In genomic region chr9:77404458-77404857, GRCm38 (mm10) we compare ENCODE assay signal across 26 mouse cellular contexts. TPM values are rescaled to one million over a fixed set of nuclear protein-coding genes. Genes with fewer than 3 reads are reported as not detected.
"Had no signal": no experiment of that assay in that cellular context is flagged by ENCODE, and none has a peak within 500 bp of the region (broad histone marks: within the 10 kb centered on the region; RNA-seq: fewer than 3 reads in every experiment).

No protein-coding gene starts in this region.

- H3K9ac ChIP-seq: heart, embryonic 12.5 days; hindbrain, embryonic 12.5 days; hindbrain, embryonic 14.5 days; intestine, embryonic 15.5 days; limb, embryonic 13.5 days; limb, embryonic 15.5 days had no signal

- H3K36me3 ChIP-seq: heart, embryonic 10.5 days; heart, embryonic 12.5 days; hindbrain, embryonic 10.5 days; hindbrain, embryonic 12.5 days; intestine, embryonic 15.5 days; limb, embryonic 13.5 days; limb, embryonic 15.5 days had no signal

- H3K4me1 ChIP-seq: hindbrain, embryonic 10.5 days; hindbrain, embryonic 12.5 days; intestine, embryonic 15.5 days; limb, embryonic 13.5 days; limb, embryonic 15.5 days had no signal

- H3K4me3 ChIP-seq: heart, embryonic 10.5 days; heart, embryonic 12.5 days; hindbrain, embryonic 10.5 days; hindbrain, embryonic 12.5 days; intestine, embryonic 15.5 days; limb, embryonic 13.5 days; limb, embryonic 15.5 days had no signal

- H3K27ac ChIP-seq: heart, embryonic 10.5 days; hindbrain, embryonic 10.5 days; hindbrain, embryonic 12.5 days; hindbrain, embryonic 14.5 days; intestine, embryonic 15.5 days; limb, embryonic 13.5 days; limb, embryonic 15.5 days had no signal

- H3K27me3 ChIP-seq: heart, embryonic 12.5 days; hindbrain, embryonic 12.5 days; intestine, embryonic 15.5 days; limb, embryonic 13.5 days; limb, embryonic 15.5 days had no signal

- H3K9me3 ChIP-seq: heart, embryonic 10.5 days; heart, embryonic 12.5 days; hindbrain, embryonic 10.5 days; hindbrain, embryonic 12.5 days; intestine, embryonic 15.5 days; limb, embryonic 13.5 days; limb, embryonic 15.5 days had no signal

- DNase-seq: gastrocnemius, postnatal 14 days; gastrocnemius, postnatal 36 days; heart, adult 18-20 months; heart, postnatal 10 days; heart, postnatal 4 days; kidney, adult 18-20 months; kidney, adult 8-10 months; kidney, postnatal 10 days; kidney, postnatal 25 days; kidney, postnatal 4 days; layer of hippocampus, adult 9-11 months; layer of hippocampus, postnatal 36 days; left cerebral cortex, postnatal 4 days had no signal

- H3K4me2 ChIP-seq: heart, embryonic 12.5 days; hindbrain, embryonic 12.5 days; hindbrain, embryonic 14.5 days; intestine, embryonic 15.5 days; limb, embryonic 13.5 days; limb, embryonic 15.5 days; liver, embryonic 11.5 days had no signal

- ATAC-seq: hindbrain, embryonic 16.5 days; inflammation-experienced regulatory T-cells, adult 6 months; intestine, embryonic 15.5 days; intestine, postnatal 0 days had no signal

RNA-seq across cellular contexts. Expression of gene Mlip, which starts 51.7 kb away (rescaled TPM):
- polyA plus RNA-seq: kidney, embryonic 14.5 days had no signal
